Mouse (Mus musculus) cerebellum, postnatal 14 days (tissue): ENCODE measurements around the gene Adh7.
A peak's percentile ranks its signal among the peaks of the same experiment; 100 is the strongest.

ENCODE experiments used
- DNase-seq, 2 experiments: peaks; one replicate each; pipeline ENCODE4 v3.0.0; 2021; ENCODE audit warnings: mixed read lengths in 2 of 2

Adh7 gene

DNA sequence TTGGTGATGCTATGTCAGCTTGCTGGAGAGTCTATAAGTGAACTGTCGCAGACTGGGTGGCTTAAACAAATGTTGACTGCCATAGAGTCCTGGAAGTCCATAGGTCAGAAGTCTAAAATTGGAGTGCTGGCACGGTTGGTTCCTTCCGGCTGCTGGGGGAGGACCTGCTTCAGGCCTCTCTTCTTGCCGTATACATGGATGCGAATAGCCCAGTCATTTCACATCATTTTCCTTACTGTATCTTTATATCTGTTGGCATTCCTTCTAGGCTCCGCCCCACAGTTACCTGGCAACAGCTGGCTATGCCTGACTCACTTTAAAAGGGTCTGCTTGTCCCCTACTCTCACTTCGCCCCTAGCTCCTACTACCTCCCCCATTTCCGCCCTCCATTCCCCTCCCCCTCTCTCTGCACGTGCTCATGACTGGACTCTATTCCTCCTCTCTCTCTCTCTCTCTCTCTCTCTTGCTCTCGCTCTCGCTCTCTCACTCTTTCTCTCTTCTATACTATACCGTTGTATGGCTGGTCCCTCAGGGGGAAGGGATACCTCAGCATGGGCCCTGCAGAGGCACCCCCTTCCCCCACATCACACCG is 6.9 kb downstream of the Adh7 start:
- DNase-seq = no peak

DNA sequence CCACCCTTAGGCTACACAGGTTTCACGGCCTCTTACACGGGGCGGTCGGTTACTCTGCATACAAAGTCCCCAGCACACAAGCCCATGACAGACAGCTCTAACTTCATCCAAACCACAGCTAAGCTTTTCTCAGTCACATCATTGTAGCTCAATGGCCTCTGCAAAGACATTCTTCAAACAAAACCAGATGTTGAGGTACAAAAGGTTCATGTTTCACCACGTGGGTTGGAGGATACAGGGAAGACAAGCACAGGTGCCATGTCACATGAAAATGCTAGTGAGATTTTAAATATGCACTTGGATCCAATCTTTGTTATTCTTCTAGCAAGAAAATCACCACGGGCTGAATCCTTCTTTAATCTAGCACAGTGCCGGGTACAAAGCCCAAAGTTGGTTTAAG is 7.8 kb downstream of the Adh7 start:
- DNase-seq = no peak

DNA sequence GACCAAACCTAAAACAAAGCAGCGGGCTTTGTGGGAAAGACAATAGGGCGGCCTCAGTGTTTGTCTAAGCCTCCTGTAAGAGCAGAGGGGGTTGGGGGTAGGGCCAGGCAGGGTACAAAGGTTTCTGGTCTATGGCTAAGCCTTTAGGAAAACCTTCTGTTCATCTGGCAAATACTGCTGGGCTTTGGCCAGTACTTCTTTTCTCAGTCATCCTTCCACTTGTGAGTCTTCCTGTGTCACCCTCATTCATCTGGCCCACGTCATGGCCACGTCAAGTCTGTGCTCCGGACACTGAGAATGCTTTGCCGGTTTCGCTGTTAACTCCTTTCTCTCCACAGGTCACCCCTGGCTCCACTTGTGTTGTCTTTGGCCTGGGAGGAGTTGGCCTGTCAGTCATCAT is 8.3 kb downstream of the Adh7 start:
- DNase-seq = peak; percentile 56 to 68

DNA sequence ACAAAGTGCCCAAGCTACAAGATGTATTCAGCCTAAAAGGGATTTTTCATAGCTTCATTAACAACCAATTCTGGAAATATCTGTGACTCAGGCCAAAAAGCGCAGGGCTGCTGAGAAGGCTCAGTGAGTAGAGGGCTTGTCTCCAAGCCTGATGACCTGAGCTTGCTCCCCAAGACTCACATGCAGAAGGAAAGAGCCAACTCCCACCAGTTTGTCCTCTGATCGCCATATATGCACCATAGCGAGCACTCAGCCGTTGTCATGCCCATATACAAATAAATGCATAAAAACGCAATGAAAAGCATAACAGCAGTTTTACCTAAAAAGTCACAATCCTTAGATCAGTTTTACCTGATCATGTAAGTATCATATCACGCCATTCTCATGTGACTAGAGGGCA is 8.9 kb downstream of the Adh7 start:
- DNase-seq = no peak

DNA sequence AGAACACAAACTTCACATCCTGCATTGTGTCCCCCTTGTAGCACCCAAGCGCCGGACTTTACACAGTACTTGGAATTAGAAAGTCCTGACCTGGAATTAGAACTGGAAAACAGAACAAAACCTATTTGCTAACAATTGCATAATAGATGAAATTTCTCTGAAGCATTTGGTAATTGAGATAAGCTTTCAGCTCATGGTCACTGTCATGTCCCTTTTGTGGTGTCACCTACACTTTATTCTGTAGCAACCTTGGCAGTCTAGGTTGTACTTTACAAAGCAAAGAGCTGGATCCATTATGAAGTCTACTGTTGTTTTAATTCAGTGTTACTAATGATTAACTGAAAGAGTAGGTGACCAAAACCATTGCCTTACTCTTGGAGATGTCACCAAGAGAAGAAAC is 9.5 kb downstream of the Adh7 start:
- no peak for DNase-seq

DNA sequence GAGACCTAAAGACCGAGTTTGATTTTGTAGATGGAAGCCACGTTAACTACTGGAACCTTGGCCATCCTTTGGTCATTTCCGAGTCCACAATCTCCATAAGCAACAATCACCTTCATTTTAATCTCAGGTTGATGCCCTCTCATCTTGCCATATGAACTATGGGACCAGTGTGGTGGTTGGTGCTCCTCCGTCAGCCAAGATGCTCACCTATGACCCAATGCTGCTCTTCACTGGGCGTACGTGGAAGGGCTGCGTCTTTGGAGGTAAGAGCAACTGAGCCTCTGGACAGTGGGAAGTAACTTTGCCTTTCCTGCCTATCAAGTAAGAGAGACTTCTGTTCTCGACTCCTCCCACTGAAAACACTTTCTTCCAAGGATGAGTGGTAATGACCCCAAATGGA is 10.2 kb downstream of the Adh7 start:
- no peak for DNase-seq

DNA sequence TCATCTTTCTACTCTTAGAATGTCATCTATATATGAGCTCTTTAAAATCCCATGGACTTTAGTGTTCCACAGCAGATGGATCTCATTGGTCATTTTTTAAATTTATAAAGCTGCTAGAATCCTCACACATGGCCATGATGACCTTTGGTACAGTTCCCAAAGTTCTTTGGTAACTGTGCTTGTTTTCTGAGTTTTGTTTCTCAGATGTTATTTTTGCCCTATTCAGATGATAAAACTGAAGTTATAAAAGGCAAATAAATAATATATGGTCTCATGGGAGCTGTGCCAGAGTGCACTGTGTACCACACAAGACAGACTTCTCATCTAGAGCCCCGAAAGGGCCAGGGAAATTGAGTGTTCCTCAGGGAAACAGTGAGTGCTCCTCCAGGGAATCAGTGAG is 11.9 kb downstream of the Adh7 start:
- no peak for DNase-seq

DNA sequence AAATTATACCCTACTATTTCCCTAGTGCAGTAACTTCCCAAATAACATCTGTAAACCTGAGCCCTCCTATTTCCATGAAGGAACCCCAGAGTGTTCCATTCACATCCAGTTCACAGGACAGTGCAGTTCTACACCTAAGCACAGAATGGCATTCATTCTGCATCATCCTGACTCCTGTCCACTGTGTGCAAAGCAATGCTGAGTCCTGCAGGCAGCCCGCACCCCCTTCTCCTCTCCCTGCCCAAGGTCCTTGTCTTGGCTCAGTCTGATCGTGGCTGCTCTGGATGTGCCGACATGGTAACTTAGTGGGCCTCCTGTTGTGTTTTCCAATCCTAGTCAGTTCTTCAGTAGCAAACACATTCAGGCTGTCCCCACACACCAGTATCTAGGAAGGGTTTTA is 12.7 kb downstream of the Adh7 start:
- DNase-seq = no peak

DNA sequence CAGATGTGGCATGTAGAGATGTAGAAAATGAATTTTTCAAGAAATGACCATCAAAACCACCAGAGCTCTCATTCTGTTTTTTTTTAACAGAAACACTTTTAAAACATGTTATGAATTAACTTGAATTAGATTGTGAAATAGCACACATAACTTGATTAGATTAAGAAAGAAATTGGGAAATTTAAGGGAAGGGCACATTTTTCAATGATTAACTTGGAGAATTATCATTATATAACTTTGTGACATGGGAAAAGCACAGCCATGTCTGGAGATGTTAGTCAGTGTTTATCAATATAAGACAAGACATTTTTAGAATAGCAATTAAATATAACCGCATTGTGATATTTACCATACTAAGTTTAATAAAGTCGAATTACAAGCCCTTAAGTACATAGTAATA is 14.0 kb downstream of the Adh7 start:
- DNase-seq = no peak

DNA sequence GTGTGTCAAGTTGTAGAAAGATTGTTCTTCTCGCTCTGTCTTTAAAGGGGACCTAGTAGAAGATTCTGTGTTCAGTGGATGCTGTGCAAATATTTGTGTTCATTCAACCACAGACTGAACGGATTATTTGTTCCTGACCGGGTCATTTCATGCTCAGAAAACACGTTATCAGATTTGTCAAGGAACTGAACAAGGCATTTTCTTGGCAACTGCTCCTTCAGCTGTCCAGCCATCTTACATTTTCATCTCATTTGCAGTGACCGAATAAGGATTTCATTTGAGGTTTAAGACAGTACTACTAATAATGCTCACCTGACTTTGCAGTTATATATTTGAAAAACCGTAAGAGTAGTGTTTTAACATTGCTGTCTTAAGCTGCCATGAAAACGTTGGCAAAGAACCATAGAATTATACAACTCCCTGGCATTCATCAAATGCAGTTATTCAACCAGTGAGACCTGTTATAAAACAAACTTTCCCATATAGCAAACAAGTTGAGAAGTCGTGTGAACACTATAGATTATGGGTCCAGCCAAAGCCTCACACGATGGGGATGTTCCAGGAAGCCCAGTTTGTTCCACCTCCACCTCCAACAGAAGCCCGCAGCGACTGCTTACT is 19.1 kb downstream of the Adh7 start:
- no peak for DNase-seq

DNA sequence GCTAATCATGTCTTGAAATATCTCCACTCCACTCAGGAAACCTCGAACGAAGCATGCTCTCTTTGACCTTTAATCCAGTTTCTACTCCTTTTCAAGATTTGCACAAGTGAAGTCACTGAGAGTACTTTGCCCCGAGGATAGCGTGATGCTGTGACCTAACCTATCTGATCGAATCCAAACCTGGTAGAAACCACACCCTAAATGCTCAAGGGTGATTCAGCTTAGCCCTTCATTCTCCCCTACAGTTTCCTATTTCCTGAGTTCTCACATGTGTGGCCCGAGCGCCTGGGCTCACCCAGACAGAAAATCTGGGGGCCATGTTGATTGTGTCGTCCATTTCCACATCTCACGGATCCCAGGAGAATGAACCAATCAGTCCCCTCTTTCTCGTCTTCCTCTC is 20.5 kb downstream of the Adh7 start:
- DNase-seq = no peak

DNA sequence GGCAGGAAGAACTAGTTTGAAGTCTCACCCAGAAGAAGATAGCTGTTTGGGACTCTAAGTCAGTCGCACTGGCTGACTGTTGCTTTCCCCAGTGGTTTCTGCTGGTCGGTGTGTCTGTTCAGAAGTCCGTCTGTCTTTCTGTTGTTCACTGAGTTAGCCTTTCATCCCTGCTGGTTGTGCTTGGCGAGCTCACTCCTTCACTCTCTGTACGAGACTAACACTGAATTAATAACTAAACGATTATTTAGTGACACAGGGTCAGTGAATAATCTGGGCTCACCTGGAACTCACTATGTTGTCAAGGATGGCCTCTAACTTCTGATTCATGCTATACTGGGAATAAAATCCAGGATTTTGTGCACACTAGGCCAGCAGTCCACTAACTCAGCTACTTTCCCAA is 21.9 kb downstream of the Adh7 start:
- no peak for DNase-seq

DNA sequence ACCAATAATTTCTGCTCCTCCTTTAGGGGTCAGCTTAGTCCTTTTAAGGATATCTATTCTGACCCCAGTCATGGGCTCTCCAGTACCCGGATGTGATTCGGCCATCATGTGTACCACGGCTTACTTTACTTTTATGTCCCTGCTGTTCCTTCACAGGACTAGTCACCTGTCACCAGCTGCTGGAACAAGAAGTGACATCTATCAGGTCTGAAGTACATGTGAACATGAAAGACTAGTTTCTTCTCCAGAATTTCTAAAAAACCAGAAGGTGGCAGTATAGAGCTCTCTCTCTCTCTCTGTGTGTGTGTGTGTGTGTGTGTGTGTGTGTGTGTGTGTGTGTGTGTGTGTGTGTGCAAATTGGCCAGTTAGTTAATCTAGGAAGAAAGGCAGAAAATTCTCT is 22.9 kb downstream of the Adh7 start:
- no peak for DNase-seq

DNA sequence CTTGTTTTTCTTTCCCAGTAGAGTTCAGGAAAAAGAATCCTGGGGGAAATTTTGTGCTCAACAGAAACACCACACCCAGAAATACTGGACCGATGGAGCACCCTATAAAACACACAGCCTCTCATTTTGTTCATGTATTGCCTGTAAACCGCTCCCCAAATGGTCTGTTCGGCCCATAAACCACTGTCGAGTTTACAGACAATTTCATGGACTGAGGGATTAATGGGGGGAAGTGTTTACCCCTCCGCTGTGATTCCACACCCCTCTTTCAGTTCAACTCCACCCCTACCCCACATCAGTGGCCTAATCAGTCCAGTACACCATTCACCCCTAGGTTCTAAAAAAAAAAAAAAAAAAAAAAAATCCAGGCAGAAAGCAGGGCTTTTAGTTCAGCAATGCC is 23.4 kb downstream of the Adh7 start:
- DNase-seq = no peak

DNA sequence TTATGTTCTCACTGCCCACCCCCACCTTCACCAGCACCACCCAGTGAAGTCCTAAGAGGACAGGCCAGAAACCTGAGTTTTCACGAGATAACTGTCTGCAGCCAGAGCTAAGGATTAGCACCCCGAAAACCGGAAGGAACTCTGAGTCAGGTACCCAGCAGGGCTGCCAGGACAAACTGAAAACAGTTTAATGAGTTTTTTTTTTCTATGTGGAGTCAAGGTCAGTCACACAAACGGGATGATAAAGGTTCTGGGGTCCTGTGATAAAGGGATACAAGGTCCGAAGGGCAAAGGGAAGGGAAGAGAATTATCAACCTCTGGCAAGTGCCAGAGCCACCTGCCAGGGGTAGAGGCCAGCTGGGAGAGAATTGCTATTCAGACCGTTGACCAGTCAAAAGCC is 23.8 kb downstream of the Adh7 start:
- DNase-seq = no peak

DNA sequence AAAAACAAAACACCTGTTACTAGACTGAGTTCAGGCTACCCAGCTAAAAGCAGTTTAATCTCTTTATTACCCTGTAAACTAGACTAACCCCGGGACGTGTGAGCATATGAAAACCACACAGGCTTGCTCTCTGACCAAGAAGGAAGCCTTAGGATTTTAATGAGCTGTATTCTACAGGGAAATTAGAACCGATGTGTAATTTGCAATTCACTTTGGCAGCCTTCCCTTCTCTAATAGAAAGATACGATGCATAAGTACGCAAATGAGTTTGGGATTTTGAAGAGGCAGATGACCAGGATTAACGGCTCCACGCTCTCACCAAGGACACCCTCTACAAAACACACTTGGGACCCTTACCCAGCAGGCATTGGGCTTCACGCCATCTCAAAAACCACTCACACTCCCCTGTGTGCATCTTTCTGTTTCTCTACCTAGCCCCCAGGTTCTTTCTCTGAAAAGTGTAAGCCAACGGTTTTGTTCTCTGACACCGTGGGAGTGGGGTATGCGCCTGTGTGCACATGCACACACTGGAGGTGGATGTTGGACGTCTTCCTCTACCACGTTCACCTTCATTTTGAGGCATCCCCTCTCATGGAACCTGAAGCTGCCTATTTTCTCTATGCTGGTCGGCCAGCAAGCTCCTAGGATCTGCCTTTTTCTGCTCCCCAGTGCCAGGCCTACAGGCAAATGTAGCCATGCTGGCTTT is 24.6 kb downstream of the Adh7 start:
- DNase-seq = no peak

DNA sequence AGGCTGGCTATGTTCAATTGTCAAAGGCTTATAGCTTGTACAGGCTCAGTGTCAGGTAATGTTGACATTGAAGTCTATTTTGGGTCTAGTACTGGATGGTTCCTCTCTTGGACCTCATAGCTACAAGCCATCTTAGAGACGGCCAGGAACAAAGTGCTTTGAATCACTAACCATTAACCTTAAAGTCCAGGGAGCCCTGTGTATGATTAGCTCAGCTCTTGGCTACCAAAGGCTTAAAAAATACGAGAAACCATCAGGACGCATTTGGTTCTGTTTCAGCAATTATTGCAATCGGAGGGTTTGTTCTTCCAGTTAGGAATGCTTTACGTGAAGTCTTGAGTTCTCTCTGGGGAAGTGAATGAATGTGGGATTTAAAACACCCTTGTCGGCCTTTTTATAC is 25.4 kb downstream of the Adh7 start:
- no peak for DNase-seq

DNA sequence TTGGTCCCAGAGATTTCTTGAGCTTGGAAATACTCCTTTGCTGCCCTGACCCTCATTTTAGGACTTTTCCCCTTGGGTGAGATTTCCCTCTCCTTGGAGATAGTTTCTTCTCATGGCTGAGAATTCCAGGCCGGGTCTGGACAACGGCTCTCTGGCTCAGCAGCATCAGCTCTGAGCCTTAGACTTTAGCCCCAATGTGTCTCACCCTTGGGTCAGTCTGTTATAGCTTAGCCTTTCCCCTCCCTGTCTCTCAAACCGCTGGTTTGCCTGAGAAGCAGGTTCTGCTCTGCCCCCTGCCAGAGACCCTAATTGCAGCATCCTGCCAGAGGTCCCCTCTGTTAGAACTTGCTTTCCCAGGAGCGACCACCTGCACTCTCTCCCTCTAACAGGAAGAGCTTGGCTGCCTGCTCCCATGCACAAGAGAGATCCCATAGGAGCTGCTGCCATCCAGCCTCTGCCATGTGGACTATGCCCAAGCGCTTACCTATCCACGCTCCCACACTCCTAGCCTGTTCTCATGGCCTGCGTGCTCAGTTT is 26.8 kb downstream of the Adh7 start:
- no peak for DNase-seq

DNA sequence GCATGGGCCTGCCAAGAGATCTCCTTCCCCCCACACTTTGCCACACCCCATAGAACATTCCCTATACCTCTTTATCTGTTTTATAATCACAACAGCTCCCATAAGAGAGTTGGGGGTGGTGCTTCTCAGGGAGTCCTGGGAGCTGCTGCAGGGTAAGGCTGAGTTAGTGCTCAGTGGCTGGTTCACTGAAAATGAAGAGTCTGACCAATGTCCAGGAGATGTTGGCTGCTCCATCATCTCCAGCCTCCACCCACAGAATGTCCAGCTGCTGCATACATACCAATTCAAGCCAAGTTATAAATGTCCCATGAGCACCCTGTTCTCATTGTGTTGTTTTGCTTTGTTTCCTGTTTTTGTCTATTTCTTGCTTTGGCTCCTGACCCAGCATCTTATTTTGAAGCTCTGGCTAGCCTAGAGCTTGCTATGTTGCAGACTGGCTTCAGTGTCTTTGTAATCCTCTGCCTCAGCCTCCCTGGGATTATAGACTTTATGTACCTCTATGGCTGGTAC is 29.0 kb downstream of the Adh7 start:
- DNase-seq = no peak

DNA sequence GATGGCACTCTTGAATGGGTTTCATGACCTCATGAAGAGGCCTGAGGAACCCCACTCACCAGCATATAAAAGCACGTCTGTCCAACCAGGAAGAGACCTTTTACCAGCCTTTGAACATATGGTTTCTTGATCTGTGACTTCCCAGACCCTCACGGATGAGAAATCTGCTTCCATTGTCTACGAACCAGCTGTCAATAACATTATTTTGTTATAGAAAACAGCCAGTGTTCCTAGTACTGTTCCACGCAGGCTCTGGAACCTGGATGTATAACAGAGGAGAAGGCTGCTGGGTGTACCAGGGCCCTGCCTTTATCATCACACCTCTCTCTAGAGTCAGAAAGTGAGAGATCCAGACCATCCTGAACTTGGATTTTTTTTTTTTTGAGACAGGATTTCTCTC is 29.7 kb downstream of the Adh7 start:
- no peak for DNase-seq

DNA sequence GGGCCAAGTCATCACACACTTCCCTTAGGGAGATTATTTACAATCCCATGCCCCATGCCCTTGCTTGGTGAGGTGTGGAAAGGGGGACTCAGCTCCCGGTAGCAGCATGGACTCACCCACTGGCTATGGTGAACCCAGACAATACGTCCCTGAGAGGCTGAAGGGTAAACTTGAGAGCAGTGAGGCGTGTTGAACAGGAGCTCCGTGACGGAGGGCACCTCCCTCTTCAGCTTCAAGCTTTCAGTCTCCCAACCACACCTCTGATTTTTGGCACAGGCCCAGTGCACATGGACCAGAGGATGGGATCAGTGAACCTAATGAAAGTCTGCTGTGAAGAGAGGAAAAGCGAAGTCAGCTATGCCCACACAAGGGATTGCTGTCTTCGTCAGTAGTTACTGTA is 30.5 kb downstream of the Adh7 start:
- DNase-seq = peak; percentile 22 to 45

DNA sequence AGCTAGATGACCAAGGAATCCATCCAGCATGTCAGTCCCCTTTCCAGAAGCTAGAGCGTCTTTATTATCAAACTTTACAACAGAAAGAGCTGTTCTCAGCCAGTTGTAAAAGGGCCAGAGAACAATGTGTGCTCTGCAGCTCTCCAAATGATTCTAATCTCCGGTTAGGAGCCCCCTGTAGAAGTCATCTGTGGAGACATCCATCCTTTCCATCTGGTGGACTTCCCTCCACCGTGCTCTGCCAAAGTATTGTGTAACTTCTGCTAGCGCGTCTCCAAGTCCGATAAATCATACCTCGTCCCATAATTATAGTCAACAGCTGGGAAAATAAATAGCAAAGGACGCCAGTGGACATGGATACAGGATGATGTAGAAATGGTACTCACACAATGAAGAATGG is 31.2 kb downstream of the Adh7 start:
- no peak for DNase-seq

DNA sequence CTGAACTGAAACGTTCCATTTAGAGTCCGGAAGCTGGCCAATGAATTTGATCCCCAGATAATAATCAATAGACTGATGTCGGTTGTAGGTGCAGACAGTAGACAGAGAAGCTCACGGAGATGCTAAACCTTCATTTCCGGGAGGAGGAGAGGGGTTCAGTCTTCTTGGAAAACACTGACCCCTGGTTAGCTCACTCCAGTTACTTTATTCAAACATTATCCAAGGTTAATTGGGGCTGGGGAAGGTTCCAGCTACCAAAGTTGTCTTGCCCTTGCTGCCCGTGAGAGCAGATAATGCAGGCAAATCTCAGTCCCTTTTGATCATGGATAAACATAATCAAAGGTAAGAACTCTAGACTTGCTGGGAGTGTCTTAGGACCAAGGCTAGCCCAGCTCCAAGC is 33.6 kb downstream of the Adh7 start:
- DNase-seq = no peak

DNA sequence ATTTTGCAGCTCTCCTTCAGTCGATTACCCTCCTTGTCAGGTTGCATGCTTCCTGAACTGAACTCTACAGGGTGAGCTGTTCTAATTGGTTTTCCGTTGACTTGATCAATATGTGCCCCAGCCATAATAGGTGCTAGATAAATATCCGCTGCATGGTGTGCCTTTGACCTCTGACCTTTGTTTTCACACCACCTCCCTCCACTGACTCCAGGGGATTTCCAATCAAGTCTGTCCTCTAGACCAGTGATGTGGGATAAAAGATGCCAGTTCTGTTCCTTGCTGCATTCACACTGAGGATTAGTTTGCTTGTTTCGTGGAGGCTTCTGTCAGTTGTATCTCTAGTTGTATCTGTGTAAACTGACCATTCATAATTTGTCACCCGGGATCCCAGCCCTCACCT is 36.6 kb downstream of the Adh7 start:
- no peak for DNase-seq
